Mouse (Mus musculus) embryonic facial prominence, embryonic 13.5 days (tissue): ENCODE results near the gene Scn2b. TPM values are rescaled to one million over a fixed set of nuclear protein-coding genes. Genes with fewer than 3 reads are reported as not detected.

ENCODE experiments used
- polyA plus RNA-seq: library from polyadenylated mRNA; unstranded; fragments of >200 nt; fragmentation: Nextera tagmentation; extraction: Ambion mirVana; gene quantifications from 2 replicates; pipeline ENCODE4 v1.2.1, GENCODE M21; 2015

Gene Scn2b
- polyA plus RNA-seq, 1 experiment from 2014 or later, result 5.8 TPM

Other genes starting within 250 kb of the Scn2b start
- gene Kmt2a, start 236.5 kb upstream of the Scn2b start, polyA plus RNA-seq, result 18.1 and 22.8 TPM in 2 replicates
- 678 and 698 TPM in 2 replicates for gene Atp5l, start 197.0 kb upstream of the Scn2b start, polyA plus RNA-seq
- gene Ube4a, start 152.2 kb upstream of the Scn2b start, polyA plus RNA-seq, result 26.4 and 30.0 TPM in 2 replicates
- gene Cd3g, start 137.4 kb upstream of the Scn2b start, polyA plus RNA-seq, result 0.27 TPM in 1 of 2 replicates, not detected in the other
- not detected in 2 replicates for gene Cd3d, start 136.0 kb upstream of the Scn2b start, polyA plus RNA-seq
- gene Cd3e, start 108.2 kb upstream of the Scn2b start, polyA plus RNA-seq, result not detected in 2 replicates
- gene Mpzl2, start 78.0 kb upstream of the Scn2b start, polyA plus RNA-seq, result 18.8 and 20.5 TPM in 2 replicates
- 1.8 and 2.3 TPM in 2 replicates for gene Mpzl3, start 62.6 kb upstream of the Scn2b start, polyA plus RNA-seq
- gene Jaml, start 38.6 kb upstream of the Scn2b start, polyA plus RNA-seq, result not detected in 2 replicates
- 0.24 and 0.66 TPM in 2 replicates for gene Scn4b, start 20.6 kb downstream of the Scn2b start, polyA plus RNA-seq
- gene BC049352, start 64.2 kb downstream of the Scn2b start, polyA plus RNA-seq, result 0.59 and 2.2 TPM in 2 replicates
- 1.3 and 2.3 TPM in 2 replicates for gene Tmprss4, start 86.3 kb downstream of the Scn2b start, polyA plus RNA-seq
- 0.69 TPM in 2 replicates for gene Il10ra, start 151.4 kb downstream of the Scn2b start, polyA plus RNA-seq
- 2.5 and 3.8 TPM in 2 replicates for gene Tmprss13, start 201.3 kb downstream of the Scn2b start, polyA plus RNA-seq